In the genomic region with DNA sequence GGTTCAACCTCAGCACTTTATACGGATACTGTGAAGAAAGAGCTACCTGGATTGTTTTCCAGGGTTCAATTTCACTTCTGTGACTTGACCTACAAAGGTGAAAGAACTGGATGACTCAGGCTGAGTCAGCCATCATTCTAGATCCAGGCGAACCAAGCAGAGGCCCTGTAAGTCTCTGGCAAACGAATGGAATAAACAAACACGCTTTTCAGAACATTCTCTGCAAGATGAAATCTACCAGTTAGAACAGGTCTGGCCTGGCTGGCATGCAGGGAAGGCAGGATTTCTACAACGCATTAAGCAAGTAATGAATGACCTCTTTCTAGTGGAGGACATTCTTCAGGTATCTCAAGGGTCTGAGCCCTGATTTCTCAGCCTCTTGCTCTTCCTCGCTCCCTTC, we compare ENCODE assay signal across 11 mouse cellular contexts. TPM values are rescaled to one million over a fixed set of nuclear protein-coding genes. Genes with fewer than 3 reads are reported as not detected.
DNase-seq lines count a peak whose midpoint lies in the region; ATAC-seq and TF ChIP-seq lines count a peak whose summit lies in the region.
"Had no signal": no experiment of that assay in that cellular context is flagged by ENCODE, and none has a peak within 500 bp of the region (broad histone marks: within the 10 kb centered on the region; RNA-seq: fewer than 3 reads in every experiment).

No protein-coding gene starts in this region.

- peak overlapping the region; percentile 85 for H3K27ac ChIP-seq in heart, postnatal 0 days (ENCODE audit: low read depth)
- peak overlapping the region; percentile 85 for H3K27ac ChIP-seq in kidney, embryonic 15.5 days
- H3K27ac ChIP-seq in small intestine, adult 2 months (ENCODE audit: insufficient read depth, low read depth, low read length) = peak overlapping the region; percentile 94
- H3K27ac ChIP-seq: liver, embryonic 15.5 days had no signal

- H3K4me2 ChIP-seq in heart, postnatal 0 days (ENCODE audit: low read depth, low read length) = no peak overlapping the region
- H3K4me2 ChIP-seq in kidney, embryonic 15.5 days = no peak overlapping the region
- H3K4me2 ChIP-seq: liver, embryonic 15.5 days had no signal

- WGBS in heart, postnatal 0 days = 61% methylated on average over 6 of the region's 6 CpGs
- WGBS in kidney, embryonic 15.5 days = 55% methylated on average over 6 of the region's 6 CpGs
- WGBS in small intestine, adult 2 months = 45% methylated on average over 6 of the region's 6 CpGs

- peaks cover 18% of the 10 kb centered on the region; the same call in 1 of the 2 replicates for H3K4me1 ChIP-seq in heart, postnatal 0 days (ENCODE audit: control insufficient read depth, insufficient read depth)
- H3K4me1 ChIP-seq in kidney, embryonic 15.5 days = peaks cover 9% of the 10 kb centered on the region; the same call in 1 of the 2 replicates
- peaks cover 13% of the 10 kb centered on the region; the same call in 1 of the 2 replicates for H3K4me1 ChIP-seq in small intestine, adult 2 months (ENCODE audit: control insufficient read depth, insufficient read depth, insufficient read length, low read length)
- H3K4me1 ChIP-seq: liver, embryonic 15.5 days had no signal

- H3K9ac ChIP-seq in heart, postnatal 0 days (replicated peaks; ENCODE audit: low read depth, low read length) = no peak overlapping the region
- H3K9ac ChIP-seq in kidney, embryonic 15.5 days = no peak overlapping the region
- H3K9ac ChIP-seq: liver, embryonic 15.5 days had no signal

- H3K4me3 ChIP-seq in heart, postnatal 0 days (ENCODE audit: low read depth, low read length) = no peak overlapping the region
- H3K4me3 ChIP-seq in kidney, embryonic 15.5 days (replicated peaks) = no peak overlapping the region
- no peak overlapping the region for H3K4me3 ChIP-seq in small intestine, adult 2 months (ENCODE audit: low read depth, low read length)
- H3K4me3 ChIP-seq: liver, embryonic 15.5 days had no signal

- TF ChIP-seq EP300 in heart, postnatal 0 days (IDR thresholded peaks at IDR 0.05; ENCODE audit: low read depth) = no peak

- no peaks in the 10 kb centered on the region for H3K27me3 ChIP-seq in heart, postnatal 0 days (ENCODE audit: control insufficient read depth, insufficient read depth, low read length)
- no peaks in the 10 kb centered on the region for H3K27me3 ChIP-seq in kidney, embryonic 15.5 days
- H3K27me3 ChIP-seq in small intestine, adult 2 months (ENCODE audit: control insufficient read depth, insufficient read depth, low read length) = no peaks in the 10 kb centered on the region
- H3K27me3 ChIP-seq: liver, embryonic 15.5 days had no signal

- peak; percentile 15; the same call in 1 of the 2 replicates for ATAC-seq in heart, postnatal 0 days (ENCODE audit: insufficient read depth, low read depth)
- peak; percentile 33; the same call in 1 of the 2 replicates for ATAC-seq in kidney, embryonic 15.5 days (replicated peaks; ENCODE audit: low FRiP score)
- no peak for ATAC-seq in CD4-positive, CD25-positive, alpha-beta regulatory T cell, adult 4 months

- no peaks in the 10 kb centered on the region for H3K36me3 ChIP-seq in heart, postnatal 0 days (replicated peaks; ENCODE audit: control insufficient read depth, insufficient read depth, low read length)
- no peaks in the 10 kb centered on the region for H3K36me3 ChIP-seq in kidney, embryonic 15.5 days
- no peaks in the 10 kb centered on the region for H3K36me3 ChIP-seq in small intestine, adult 2 months (ENCODE audit: control insufficient read depth, insufficient read depth, low read length)
- H3K36me3 ChIP-seq: liver, embryonic 15.5 days had no signal

- no peaks in the 10 kb centered on the region for H3K9me3 ChIP-seq in heart, postnatal 0 days (replicated peaks; ENCODE audit: control insufficient read depth, low read length)
- no peaks in the 10 kb centered on the region for H3K9me3 ChIP-seq in kidney, embryonic 15.5 days (replicated peaks)
- H3K9me3 ChIP-seq: liver, embryonic 15.5 days had no signal

- intact Hi-C loops in heart, postnatal 14 days (cut with DNase I) = no loop called here

- no peak for TF ChIP-seq POLR2A in small intestine, adult 2 months (IDR thresholded peaks at IDR 0.05; ENCODE audit: low read depth, low read length)

- TF ChIP-seq CTCF in heart, postnatal 0 days (IDR thresholded peaks at IDR 0.05; ENCODE audit: low read depth) = no peak
- no peak for TF ChIP-seq CTCF in small intestine, adult 2 months (IDR thresholded peaks at IDR 0.05; ENCODE audit: extremely low read depth, insufficient read length, insufficient replicate concordance, low read depth, low read length)

- no peak for DNase-seq in heart, postnatal 0 days (ENCODE audit: low spot score)
- DNase-seq in heart, postnatal 14 days = no peak
- peak; percentile 30 for DNase-seq in brain, adult 2 months (ENCODE audit: low read depth, low spot score)
- no peak for DNase-seq in left cerebral cortex, adult 9 months (ENCODE audit: low spot score in 2 of 2)
- DNase-seq in gastrocnemius, postnatal 10 days = no peak
- DNase-seq: cerebellum, adult 2 months; thymus, postnatal 14 days had no signal

RNA-seq across cellular contexts. Expression of gene Erbin, which starts 57.5 kb away (rescaled TPM):
- 30.2 and 44.3 TPM in 2 replicates for total RNA-seq in heart, postnatal 0 days (2014; rRNA removed; ENCODE audit: low replicate concordance)
- polyA plus RNA-seq in heart, postnatal 0 days (2015; fragmentation: Nextera tagmentation; extraction: Ambion mirVana) = 8.9 and 10.9 TPM in 2 replicates
- total RNA-seq in heart, postnatal 14 days (2021) = 10 to 100 TPM; 54.6 to 54.8 TPM
- polyA plus RNA-seq in kidney, embryonic 15.5 days (2015; fragmentation: Nextera tagmentation; extraction: Ambion mirVana) = 17.9 and 19.4 TPM in 2 replicates
- polyA plus RNA-seq in small intestine, adult 2 months (2012; rRNA removed) = 4.3 and 15.7 TPM in 2 replicates
- polyA plus RNA-seq in CD4-positive, CD25-positive, alpha-beta regulatory T cell, adult 4 months (2017; shearing (Covaris generic)) = 10 to 100 TPM; 31.4 to 43.7 TPM
- 10 to 100 TPM; 60.3 to 61.9 TPM for total RNA-seq in gastrocnemius, postnatal 10 days (2021)
